Mouse (Mus musculus) urinary bladder, postnatal 36 days (tissue): ENCODE results near the gene Rpl26.
"Not testable (repeated sequence)": the region's sequence is repeated elsewhere in the genome, so short reads cannot be mapped to it uniquely, and the experiment has no call there.

Experiments used
- DNase-seq, 2 experiments: peaks; one replicate each; pipeline ENCODE4 v3.0.0; 2022; ENCODE audit warnings: low spot score in 2 of 2, mixed read lengths in 1 of 2

The Rpl26 gene

GRCm38 (mm10) chr11:68914566-68914965 is 13.2 kb downstream of the Rpl26 start:
- DNase-seq: no peak

GRCm38 (mm10) chr11:68923191-68923590 is 21.8 kb downstream of the Rpl26 start:
- no peak for DNase-seq

GRCm38 (mm10) chr11:68924749-68925148 is 23.4 kb downstream of the Rpl26 start:
- DNase-seq: no peak

- no peak for DNase-seq
Measured at GRCm38 (mm10) chr11:68926981-68927380, 25.6 kb downstream of the Rpl26 start, which contains the start of gene Odf4. Gene Odf4 (minus strand): TSS chr11:68927081.

GRCm38 (mm10) chr11:68929947-68930346 is 28.6 kb downstream of the Rpl26 start:
- DNase-seq: no peak

GRCm38 (mm10) chr11:68933885-68934507 is 32.6 kb downstream of the Rpl26 start:
- no peak for DNase-seq

- DNase-seq: not testable (repeated sequence)
Measured at GRCm38 (mm10) chr11:68936951-68937350, 35.6 kb downstream of the Rpl26 start.

- DNase-seq: peak; percentile 76 to 88
Measured at GRCm38 (mm10) chr11:68939451-68940304, 38.3 kb downstream of the Rpl26 start.

GRCm38 (mm10) chr11:68940516-68940915 is 39.1 kb downstream of the Rpl26 start:
- no peak for DNase-seq

GRCm38 (mm10) chr11:68942731-68943130 is 41.3 kb downstream of the Rpl26 start:
- DNase-seq: no peak

GRCm38 (mm10) chr11:68945245-68945644 is 43.9 kb downstream of the Rpl26 start:
- DNase-seq: no peak

- no peak for DNase-seq
Measured at GRCm38 (mm10) chr11:68946001-68946400, 44.6 kb downstream of the Rpl26 start.

GRCm38 (mm10) chr11:68946806-68947440 is 45.5 kb downstream of the Rpl26 start:
- DNase-seq: no peak

- no peak for DNase-seq
Measured at GRCm38 (mm10) chr11:68947542-68947993, 46.2 kb downstream of the Rpl26 start.

- no peak for DNase-seq
Measured at GRCm38 (mm10) chr11:68953903-68954302, 52.5 kb downstream of the Rpl26 start.

- DNase-seq: no peak
Measured at GRCm38 (mm10) chr11:68954408-68954807, 53.0 kb downstream of the Rpl26 start.

GRCm38 (mm10) chr11:68955473-68955872 is 54.1 kb downstream of the Rpl26 start:
- no peak for DNase-seq

GRCm38 (mm10) chr11:68956107-68956506 is 54.7 kb downstream of the Rpl26 start:
- no peak for DNase-seq
